Mouse (Mus musculus) embryonic facial prominence, embryonic 12.5 days (tissue): Measurements from ENCODE around the gene Hip1r. TPM values are rescaled to one million over a fixed set of nuclear protein-coding genes. Genes with fewer than 3 reads are reported as not detected.

Experiments
- ATAC-seq: fragments of 200-750 bp; cut with Nextera tagmentation; 2 replicates; pipeline ENCODE4 v1.8.0; 2017; ENCODE audit not compliant: insufficient number of reproducible peaks, insufficient read depth, low FRiP score, low TSS enrichment
- H3K27ac ChIP-seq: fragments of 300-500 bp; sonication (generic); 2 replicates; pipeline ENCODE4 v1.5.1; 2016; ENCODE audit warnings: mild to moderate bottlenecking
- H3K27me3 ChIP-seq: fragments of 300-500 bp; sonication (generic); 2 replicates; pipeline ENCODE4 v1.6.1; 2016; ENCODE audit warnings: mild to moderate bottlenecking, moderate library complexity
- H3K36me3 ChIP-seq: fragments of 300-500 bp; sonication (generic); 2 replicates; pipeline ENCODE4 v1.6.1; 2016; ENCODE audit warnings: mild to moderate bottlenecking
- H3K4me1 ChIP-seq: fragments of 300-500 bp; sonication (generic); 2 replicates; pipeline ENCODE4 v1.6.1; 2016
- H3K4me2 ChIP-seq: fragments of 300-500 bp; sonication (generic); replicated peaks from 2 replicates; pipeline ENCODE4 v1.6.1; 2016; ENCODE audit warnings: mild to moderate bottlenecking, moderate library complexity
- H3K4me3 ChIP-seq: fragments of 300-500 bp; sonication (generic); 2 replicates; pipeline ENCODE4 v1.5.1; 2016; ENCODE audit warnings: mild to moderate bottlenecking
- H3K9ac ChIP-seq: fragments of 300-500 bp; sonication (generic); 2 replicates; pipeline ENCODE4 v1.6.1; 2016; ENCODE audit warnings: mild to moderate bottlenecking, moderate library complexity
- H3K9me3 ChIP-seq: fragments of 300-500 bp; sonication (generic); 2 replicates; pipeline ENCODE4 v1.6.1; 2016; ENCODE audit warnings: mild to moderate bottlenecking, moderate library complexity
- WGBS: fragments of 180-500 bp; shearing (Covaris S2); methylation state at CpG from one replicate; pipeline ENCODE4 v1.1.7; 2016; 5-methylcytosine and 5-hydroxymethylcytosine counted together
- polyA plus RNA-seq: library from polyadenylated mRNA; unstranded; fragments of >200 nt; fragmentation: Nextera tagmentation; extraction: Ambion mirVana; gene quantifications from 2 replicates; pipeline ENCODE4 v1.2.1, GENCODE M21; 2016

Hip1r gene
- polyA plus RNA-seq = 10.0 and 11.4 TPM in 2 replicates

DNA sequence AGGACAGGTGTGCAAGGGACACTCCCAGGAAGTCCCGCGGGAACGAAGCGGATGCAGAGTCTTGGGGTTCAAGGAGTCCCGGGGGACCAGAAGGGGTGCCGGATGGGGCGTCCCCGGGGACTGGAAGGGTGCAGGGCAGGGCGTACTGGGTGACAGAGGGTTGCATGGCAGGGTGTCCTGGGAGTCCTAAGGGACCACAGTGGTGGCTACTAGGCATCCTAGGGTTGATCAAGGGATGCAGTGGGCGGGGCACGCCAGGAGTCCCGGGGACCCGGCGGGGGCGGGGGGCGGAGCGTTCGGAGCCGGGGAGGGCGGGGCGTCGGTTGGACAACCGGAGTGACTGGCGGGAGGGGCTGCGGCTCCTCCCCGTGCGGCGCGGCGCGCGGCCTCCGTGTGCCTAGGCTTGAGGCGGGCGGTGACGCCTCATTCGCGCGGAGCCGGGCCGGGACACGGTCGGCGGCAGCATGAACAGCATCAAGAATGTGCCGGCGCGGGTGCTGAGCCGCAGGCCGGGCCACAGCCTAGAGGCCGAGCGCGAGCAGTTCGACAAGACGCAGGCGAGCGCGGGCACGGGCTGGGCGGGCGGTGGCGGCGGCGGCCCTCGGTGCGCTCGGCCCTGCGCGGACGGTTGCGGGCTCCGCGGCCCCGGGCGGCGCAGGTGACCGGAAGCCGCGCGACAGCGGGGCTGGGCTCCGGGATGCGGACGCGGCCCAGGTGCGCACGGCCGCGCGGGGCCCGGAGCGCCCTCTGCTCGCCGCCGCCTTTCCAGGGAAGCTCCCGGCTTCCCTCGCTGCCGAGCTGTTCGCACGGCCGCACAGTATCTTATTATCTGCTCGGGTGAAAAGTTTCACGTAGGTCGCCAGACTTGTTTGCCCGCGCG lies at the start of gene Hip1r:
TSS of gene Hip1r (plus strand) at position 330 of the 880 bp plus-strand sequence.
- H3K9me3 ChIP-seq = no peaks in the 10 kb centered on the region
- peak within 1 kb of the TSS; percentile 65 for H3K9ac ChIP-seq
- no peaks in the 10 kb centered on the region for H3K36me3 ChIP-seq
- H3K4me2 ChIP-seq = peak within 1 kb of the TSS; percentile 87
- peaks cover 9% of the 10 kb centered on the region for H3K4me1 ChIP-seq
- peak within 1 kb of the TSS; percentile 74 for H3K4me3 ChIP-seq
- peaks cover 10% of the 10 kb centered on the region for H3K27me3 ChIP-seq
- ATAC-seq = peak; percentile 60; the same call in 1 of the 2 replicates
- WGBS = under 1% methylated on average over 97 of the region's 106 CpGs
- no peak within 1 kb of the TSS for H3K27ac ChIP-seq

DNA sequence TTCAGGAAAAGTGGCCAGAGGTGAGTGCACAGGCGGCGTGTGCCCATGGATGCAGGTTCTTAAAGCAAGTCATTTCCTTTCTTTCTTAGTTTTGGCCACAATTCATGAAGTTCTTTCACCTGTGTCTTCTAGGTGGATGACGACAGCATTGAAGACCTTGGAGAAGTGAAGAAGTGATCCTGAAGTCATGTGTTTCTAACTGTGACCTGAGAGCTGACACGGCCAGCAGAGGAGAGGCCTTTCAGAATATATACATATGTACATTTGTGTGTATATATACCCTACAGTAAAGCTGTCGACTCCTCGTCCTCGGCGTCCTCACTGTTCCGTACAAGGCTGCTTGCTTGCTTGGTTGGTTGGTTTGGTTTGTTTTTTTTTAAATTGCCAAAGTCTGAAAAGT lies 46.3 kb upstream of the Hip1r start, which contains the start of gene Gm43518:
TSS of gene Gm43518 (plus strand) at position 301 of the 400 bp plus-strand sequence.
- H3K27me3 ChIP-seq = no peaks in the 10 kb centered on the region
- H3K9me3 ChIP-seq = no peaks in the 10 kb centered on the region
- no peak for ATAC-seq
- no peak within 1 kb of the TSS for H3K9ac ChIP-seq
- no peak within 1 kb of the TSS for H3K4me3 ChIP-seq
- WGBS = 95% methylated on average over 9 of the region's 9 CpGs
- H3K4me2 ChIP-seq = no peak within 1 kb of the TSS
- H3K4me1 ChIP-seq = no peaks in the 10 kb centered on the region
- H3K36me3 ChIP-seq = peaks cover 64% of the 10 kb centered on the region
- H3K27ac ChIP-seq = no peak within 1 kb of the TSS

DNA sequence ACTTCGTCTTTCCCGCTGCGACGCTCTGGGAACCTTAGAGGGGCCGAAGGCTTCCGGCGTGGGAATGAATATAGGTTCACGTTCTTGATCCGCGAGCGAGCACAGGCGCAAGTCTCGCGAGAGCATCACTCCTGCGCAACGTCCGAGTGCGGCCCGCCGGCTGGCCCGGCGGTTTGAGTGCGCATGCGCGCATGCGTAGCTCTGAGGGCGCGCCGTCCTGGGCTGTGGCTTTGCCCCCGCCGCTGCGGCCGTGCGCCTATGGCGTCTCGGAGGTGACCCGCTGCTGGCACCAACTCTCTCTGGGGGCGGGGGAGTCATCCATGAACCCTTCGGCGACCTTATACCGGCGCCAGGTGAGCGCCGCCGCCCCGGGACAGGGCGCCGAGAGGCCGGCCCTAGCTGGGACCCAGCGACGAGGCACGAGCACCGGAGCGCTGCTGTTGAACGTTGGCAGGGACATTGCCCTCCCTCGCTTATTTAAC lies 42.9 kb upstream of the Hip1r start, which contains the start of gene Ccdc62:
TSS of gene Ccdc62 (plus strand) at position 172 of the 482 bp plus-strand sequence.
- H3K9me3 ChIP-seq = no peaks in the 10 kb centered on the region
- no peaks in the 10 kb centered on the region for H3K4me1 ChIP-seq
- peak within 1 kb of the TSS; percentile 68 for H3K4me2 ChIP-seq
- WGBS = under 1% methylated on average over 55 of the region's 56 CpGs
- H3K27me3 ChIP-seq = no peaks in the 10 kb centered on the region
- H3K9ac ChIP-seq = peak within 1 kb of the TSS; percentile 84
- ATAC-seq = peak; percentile 95
- H3K36me3 ChIP-seq = peaks cover 30% of the 10 kb centered on the region
- peak within 1 kb of the TSS; percentile 76 for H3K4me3 ChIP-seq
- peak within 1 kb of the TSS; percentile 76 for H3K27ac ChIP-seq

DNA sequence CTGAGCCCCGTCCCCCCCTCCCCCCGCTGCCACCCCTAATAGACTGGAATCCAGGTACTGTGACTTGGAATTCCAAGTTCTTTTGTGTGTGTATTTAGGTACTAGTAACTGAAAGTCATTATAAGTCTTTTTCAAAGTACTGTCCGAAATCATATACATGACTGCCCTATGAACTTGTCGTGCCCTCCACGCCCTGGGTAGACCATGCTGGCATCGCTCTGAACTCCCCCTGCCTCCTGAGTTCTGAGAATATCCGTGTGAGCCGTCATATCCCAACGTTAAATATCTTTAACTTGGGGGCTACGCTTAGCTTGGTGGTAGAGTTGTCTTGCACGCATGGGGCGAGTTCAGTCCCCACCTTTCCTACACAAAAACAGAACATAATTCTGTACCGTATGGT lies 42.3 kb upstream of the Hip1r start:
- no peaks in the 10 kb centered on the region for H3K9me3 ChIP-seq
- peak overlapping the region; percentile 76; the same call in 1 of the 2 replicates for H3K27ac ChIP-seq
- no peak for ATAC-seq

DNA sequence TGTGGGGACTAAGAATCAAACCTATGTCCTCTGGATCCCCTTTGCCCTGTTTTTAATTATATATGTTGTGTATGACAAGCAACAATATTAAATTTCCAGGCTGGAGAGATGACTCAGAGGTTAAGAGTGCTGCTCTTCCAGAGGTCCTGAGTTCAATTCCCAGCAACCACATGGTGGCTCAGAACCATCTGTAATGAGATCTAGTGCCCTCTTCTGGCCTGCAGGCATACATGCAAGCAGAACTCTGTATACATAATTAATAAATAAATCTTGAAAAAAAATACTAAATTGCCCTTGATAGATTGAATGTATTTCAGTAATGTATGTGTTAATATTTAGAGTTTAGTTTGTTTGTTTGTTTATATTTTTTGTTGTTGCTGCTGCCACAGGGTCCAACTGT lies 40.5 kb upstream of the Hip1r start:
- no peak overlapping the region for H3K4me3 ChIP-seq
- peaks cover 7% of the 10 kb centered on the region for H3K36me3 ChIP-seq
- no peak overlapping the region for H3K4me2 ChIP-seq
- no peak for ATAC-seq
- no peak overlapping the region for H3K9ac ChIP-seq
- no peaks in the 10 kb centered on the region for H3K27me3 ChIP-seq
- H3K27ac ChIP-seq = no peak overlapping the region
- H3K4me1 ChIP-seq = no peaks in the 10 kb centered on the region
- H3K9me3 ChIP-seq = no peaks in the 10 kb centered on the region

More for the DNA sequence above, 42.3 kb upstream of the Hip1r start:
- no peaks in the 10 kb centered on the region for H3K27me3 ChIP-seq
- H3K4me2 ChIP-seq = peak overlapping the region; percentile 68
- peaks cover 25% of the 10 kb centered on the region for H3K36me3 ChIP-seq
- H3K4me3 ChIP-seq = peak overlapping the region; percentile 76
- H3K4me1 ChIP-seq = no peaks in the 10 kb centered on the region
- 51% methylated on average over 13 of the region's 13 CpGs for WGBS
- H3K9ac ChIP-seq = peak overlapping the region; percentile 84

DNA sequence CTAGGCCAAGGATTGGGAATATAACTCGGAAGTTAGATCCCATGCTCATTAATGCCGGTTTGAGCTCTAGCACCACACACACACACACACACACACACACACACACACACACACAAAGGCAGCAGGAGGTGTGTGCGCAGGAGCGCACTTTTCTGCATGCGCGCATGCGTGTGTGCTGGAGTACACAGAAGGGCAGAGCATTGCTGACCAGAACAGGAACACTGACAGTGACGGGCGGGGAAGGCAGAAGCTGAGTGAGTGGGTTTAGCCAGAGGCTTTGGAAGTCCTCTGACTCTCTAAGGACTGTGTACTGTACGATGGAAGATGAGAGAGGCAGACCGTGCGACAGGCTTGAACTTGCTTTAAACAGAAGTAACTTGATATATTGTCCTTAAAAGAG lies 39.9 kb upstream of the Hip1r start:
- no peaks in the 10 kb centered on the region for H3K4me1 ChIP-seq
- no peak overlapping the region for H3K27ac ChIP-seq
- WGBS = 80% methylated on average over 12 of the region's 12 CpGs
- H3K9me3 ChIP-seq = no peaks in the 10 kb centered on the region
- H3K9ac ChIP-seq = 0 out of 2 replicates have a peak overlapping the region, but pooled peaks have one; percentile 19
- H3K36me3 ChIP-seq = peaks cover 3% of the 10 kb centered on the region; the same call in 1 of the 2 replicates
- ATAC-seq = no peak
- H3K4me3 ChIP-seq = no peak overlapping the region
- H3K4me2 ChIP-seq = no peak overlapping the region
- no peaks in the 10 kb centered on the region for H3K27me3 ChIP-seq

DNA sequence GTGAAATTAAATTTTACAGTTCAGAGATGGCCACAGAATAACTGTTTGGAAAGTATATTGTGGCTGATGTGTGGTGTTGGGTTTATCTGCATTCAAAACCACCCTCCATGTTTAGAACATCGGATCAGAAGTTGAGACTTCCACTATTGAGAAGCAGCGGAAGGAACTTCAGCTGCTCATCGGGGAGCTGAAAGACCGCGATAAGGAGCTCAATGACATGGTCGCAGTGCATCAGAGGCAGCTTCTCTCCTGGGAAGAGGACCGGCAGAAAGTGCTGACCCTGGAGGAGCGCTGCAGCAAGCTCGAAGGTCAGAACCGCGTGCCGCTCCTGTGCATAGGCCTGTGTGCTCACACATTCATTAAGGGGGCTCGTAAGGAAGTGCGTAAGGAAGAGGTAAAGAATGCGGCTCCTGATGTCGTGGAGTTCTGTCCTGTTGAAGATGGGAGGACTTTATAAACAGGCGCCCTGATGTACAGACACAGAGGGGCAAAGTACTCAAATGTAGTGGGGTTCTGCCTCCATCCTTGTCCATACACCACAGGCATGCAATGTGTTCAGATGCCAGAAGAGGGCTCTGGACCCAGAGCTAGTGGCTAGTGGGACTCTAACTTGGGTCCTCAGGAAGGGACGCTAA lies 39.4 kb upstream of the Hip1r start:
- 0 out of 2 replicates have a peak overlapping the region, but pooled peaks have one; percentile 19 for H3K9ac ChIP-seq
- WGBS = 39% methylated on average over 18 of the region's 18 CpGs

DNA sequence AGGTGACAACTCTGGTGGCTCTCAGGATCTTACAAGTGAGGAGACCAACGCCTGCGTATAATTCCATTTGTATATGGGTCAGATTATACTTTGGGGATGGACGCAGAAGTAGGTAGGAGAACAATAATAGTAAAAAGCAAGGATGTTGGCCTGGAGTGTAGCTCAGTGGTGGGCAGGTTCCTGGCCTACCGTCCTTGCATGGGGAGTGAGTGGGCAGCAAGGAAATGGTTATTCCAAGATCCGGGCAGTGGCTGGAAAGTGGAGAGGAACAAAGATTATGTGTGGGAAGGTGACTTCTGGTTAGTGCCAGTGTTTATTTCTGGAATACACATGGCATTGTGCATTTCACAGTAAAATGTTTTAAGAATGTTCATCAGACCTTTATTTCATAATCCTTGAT lies 37.5 kb upstream of the Hip1r start:
- Histone ChIP-seq H3K4me3 (no peak overlapping the region), H3K36me3 (no peaks in the 10 kb centered on the region), H3K27ac (no peak overlapping the region), H3K4me2 (no peak overlapping the region), H3K4me1 (no peaks in the 10 kb centered on the region), H3K9ac (no peak overlapping the region), H3K27me3 (no peaks in the 10 kb centered on the region), H3K9me3 (no peaks in the 10 kb centered on the region)
- WGBS = 87% methylated on average over 5 of the region's 5 CpGs
- no peak for ATAC-seq

More for the DNA sequence above, 39.4 kb upstream of the Hip1r start:
- H3K27me3 ChIP-seq = no peaks in the 10 kb centered on the region
- no peaks in the 10 kb centered on the region for H3K36me3 ChIP-seq
- no peaks in the 10 kb centered on the region for H3K4me1 ChIP-seq
- no peak overlapping the region for H3K4me3 ChIP-seq
- H3K27ac ChIP-seq = no peak overlapping the region
- no peak for ATAC-seq
- no peaks in the 10 kb centered on the region for H3K9me3 ChIP-seq
- no peak overlapping the region for H3K4me2 ChIP-seq

DNA sequence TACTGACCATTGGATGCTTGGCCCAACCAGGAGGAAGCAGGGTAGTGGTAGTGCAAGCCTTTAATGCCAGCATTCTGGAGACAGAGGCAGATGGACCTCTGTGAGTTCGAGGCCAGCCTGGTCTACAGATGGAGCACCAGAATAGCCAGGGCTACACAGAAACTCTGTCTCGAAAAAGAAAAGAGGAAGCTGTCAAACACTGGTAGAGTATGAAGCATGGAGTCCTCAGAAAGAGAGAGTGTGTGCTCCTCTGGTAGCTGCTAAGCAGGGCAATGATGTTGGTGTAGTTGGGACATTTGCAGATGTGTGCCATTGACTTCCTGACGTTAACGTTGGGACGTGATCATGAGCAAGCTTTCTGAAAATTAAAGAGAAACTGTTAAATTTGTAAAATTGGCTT lies 34.9 kb upstream of the Hip1r start:
- no peak overlapping the region for H3K27ac ChIP-seq
- no peak overlapping the region for H3K4me3 ChIP-seq
- no peak for ATAC-seq
- WGBS = 88% methylated on average over 5 of the region's 5 CpGs
- H3K27me3 ChIP-seq = no peaks in the 10 kb centered on the region
- H3K36me3 ChIP-seq = no peaks in the 10 kb centered on the region
- no peak overlapping the region for H3K9ac ChIP-seq
- no peaks in the 10 kb centered on the region for H3K9me3 ChIP-seq
- H3K4me1 ChIP-seq = no peaks in the 10 kb centered on the region
- no peak overlapping the region for H3K4me2 ChIP-seq

DNA sequence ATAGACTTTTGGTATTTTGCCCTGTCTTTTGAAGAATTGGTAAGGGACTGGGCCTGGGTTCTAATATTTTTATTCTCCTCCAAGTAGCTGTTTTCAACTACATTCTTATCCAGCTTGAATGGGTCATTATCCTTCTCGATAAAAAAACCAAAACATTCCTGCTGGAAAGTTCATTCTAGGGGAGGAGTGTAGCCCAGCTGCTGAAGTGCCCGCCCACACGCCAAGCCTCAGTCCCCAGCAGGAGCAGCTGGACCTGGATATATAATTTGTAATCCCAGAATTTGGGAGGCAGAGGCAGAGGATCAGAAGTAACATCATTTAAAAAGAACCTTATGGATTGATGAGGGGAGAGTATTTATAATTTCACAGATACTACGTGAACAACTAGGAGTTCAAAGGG lies 26.9 kb upstream of the Hip1r start:
- Histone ChIP-seq H3K4me3 (no peak overlapping the region), H3K36me3 (no peaks in the 10 kb centered on the region), H3K4me2 (no peak overlapping the region), H3K9me3 (no peaks in the 10 kb centered on the region), H3K27ac (no peak overlapping the region), H3K27me3 (no peaks in the 10 kb centered on the region), H3K9ac (no peak overlapping the region), H3K4me1 (no peaks in the 10 kb centered on the region)
- ATAC-seq = no peak
- 69% methylated on average over 4 of the region's 4 CpGs for WGBS

DNA sequence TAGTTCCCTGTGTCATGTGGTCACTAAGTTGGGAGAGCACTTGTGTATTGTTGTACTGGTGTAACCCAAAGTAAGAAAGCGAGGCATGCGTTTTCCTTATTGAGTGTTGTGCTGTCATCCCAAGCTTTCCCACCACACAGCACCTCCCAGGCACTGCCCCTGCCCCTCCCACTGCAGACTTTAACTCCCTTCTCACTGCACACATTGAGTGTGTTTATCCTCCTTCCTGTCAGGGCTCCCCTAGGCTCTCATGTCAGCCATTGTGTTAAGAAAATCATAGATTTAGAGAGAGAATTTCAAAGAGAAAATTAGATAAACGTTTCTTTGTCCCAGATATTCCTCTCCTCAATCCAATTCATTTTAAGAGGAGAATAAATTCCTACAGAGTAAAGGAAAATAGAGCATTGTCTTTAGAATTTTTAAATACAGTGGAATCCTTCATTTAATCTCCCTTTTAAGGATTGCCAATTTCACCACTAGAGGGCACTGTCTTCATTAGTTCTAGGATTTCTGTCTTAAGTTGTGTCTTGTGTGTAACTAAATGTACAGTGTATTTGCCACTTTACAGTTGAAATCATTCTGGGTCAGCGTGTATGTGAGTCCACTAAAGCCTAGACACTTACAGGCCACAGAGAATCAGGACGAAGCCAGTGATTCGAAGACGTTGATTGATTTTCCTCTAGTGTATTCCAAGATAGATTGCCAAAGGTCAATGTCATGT lies 26.2 kb upstream of the Hip1r start:
- H3K27me3 ChIP-seq = no peaks in the 10 kb centered on the region
- no peak for ATAC-seq
- no peak overlapping the region for H3K9ac ChIP-seq
- H3K4me2 ChIP-seq = no peak overlapping the region
- WGBS = 53% methylated on average over 7 of the region's 7 CpGs
- H3K27ac ChIP-seq = no peak overlapping the region
- no peak overlapping the region for H3K4me3 ChIP-seq
- H3K9me3 ChIP-seq = no peaks in the 10 kb centered on the region
- no peaks in the 10 kb centered on the region for H3K36me3 ChIP-seq
- H3K4me1 ChIP-seq = no peaks in the 10 kb centered on the region
